Comparison of ENCODE assay signal across 28 mouse cellular contexts in genomic region chr12:13939494-13939893, GRCm38 (mm10).
DNase-seq lines count a peak whose midpoint lies in the region; ATAC-seq lines count a peak whose summit lies in the region.
"Had no signal": no experiment of that assay in that cellular context is flagged by ENCODE, and none has a peak within 500 bp of the region (broad histone marks: within the 10 kb centered on the region; RNA-seq: fewer than 3 reads in every experiment).

No protein-coding gene starts in this region.

- WGBS in neural tube, embryonic 15.5 days, result 94% methylated on average over 4 of the region's 4 CpGs
- 95% methylated on average over 4 of the region's 4 CpGs for WGBS in forebrain, embryonic 10.5 days

- no peak overlapping the region for H3K4me3 ChIP-seq in neural tube, embryonic 15.5 days (replicated peaks)
- H3K4me3 ChIP-seq in forebrain, embryonic 10.5 days, result no peak overlapping the region
- H3K4me3 ChIP-seq: embryonic facial prominence, embryonic 12.5 days; forebrain, embryonic 13.5 days; gastrocnemius, adult 2 months; limb, embryonic 12.5 days; midbrain, embryonic 12.5 days; stomach, embryonic 15.5 days had no signal

- H3K36me3 ChIP-seq in neural tube, embryonic 15.5 days, result no peaks in the 10 kb centered on the region
- H3K36me3 ChIP-seq in forebrain, embryonic 10.5 days (replicated peaks), result no peaks in the 10 kb centered on the region
- H3K36me3 ChIP-seq: embryonic facial prominence, embryonic 12.5 days; limb, embryonic 12.5 days; midbrain, embryonic 12.5 days; stomach, embryonic 15.5 days had no signal

- H3K4me2 ChIP-seq in neural tube, embryonic 15.5 days, result no peak overlapping the region
- H3K4me2 ChIP-seq: embryonic facial prominence, embryonic 12.5 days; forebrain, embryonic 13.5 days; heart, embryonic 11.5 days; limb, embryonic 12.5 days; liver, embryonic 11.5 days; midbrain, embryonic 12.5 days; stomach, embryonic 15.5 days had no signal

- no peaks in the 10 kb centered on the region for H3K4me1 ChIP-seq in neural tube, embryonic 15.5 days
- H3K4me1 ChIP-seq in forebrain, embryonic 10.5 days, result no peaks in the 10 kb centered on the region
- H3K4me1 ChIP-seq: embryonic facial prominence, embryonic 12.5 days; forebrain, embryonic 13.5 days; limb, embryonic 12.5 days; midbrain, embryonic 12.5 days; stomach, embryonic 15.5 days had no signal

- H3K27ac ChIP-seq in neural tube, embryonic 15.5 days (replicated peaks), result no peak overlapping the region
- no peak overlapping the region for H3K27ac ChIP-seq in forebrain, embryonic 10.5 days
- H3K27ac ChIP-seq: embryonic facial prominence, embryonic 12.5 days; forebrain, embryonic 13.5 days; gastrocnemius, adult 2 months; limb, embryonic 12.5 days; midbrain, embryonic 12.5 days; stomach, embryonic 15.5 days had no signal

- H3K27me3 ChIP-seq in neural tube, embryonic 15.5 days (replicated peaks), result no peaks in the 10 kb centered on the region
- no peaks in the 10 kb centered on the region for H3K27me3 ChIP-seq in forebrain, embryonic 10.5 days (ENCODE audit: poor library complexity, severe bottlenecking)
- H3K27me3 ChIP-seq: embryonic facial prominence, embryonic 12.5 days; forebrain, embryonic 13.5 days; limb, embryonic 12.5 days; midbrain, embryonic 12.5 days; stomach, embryonic 15.5 days had no signal

- no peaks in the 10 kb centered on the region for H3K9me3 ChIP-seq in neural tube, embryonic 15.5 days (replicated peaks)
- H3K9me3 ChIP-seq in forebrain, embryonic 10.5 days, result no peaks in the 10 kb centered on the region
- H3K9me3 ChIP-seq: embryonic facial prominence, embryonic 12.5 days; forebrain, embryonic 13.5 days; limb, embryonic 12.5 days; midbrain, embryonic 12.5 days; stomach, embryonic 15.5 days had no signal

- peak; percentile 62 for DNase-seq in left cerebral cortex, adult 11 months (ENCODE audit: low spot score)
- no peak for DNase-seq in left cerebral cortex, postnatal 4 days
- peak; percentile 12 to 21 for DNase-seq in frontal cortex, postnatal 14 days (ENCODE audit: low spot score in 2 of 2)
- DNase-seq in left cerebral cortex, postnatal 14 days (ENCODE audit: low spot score in 2 of 2), result peak; percentile 7 to 16
- peak; percentile 54 to 87 for DNase-seq in right cerebral cortex, postnatal 36 days (ENCODE audit: low spot score in 2 of 2)
- DNase-seq in forebrain, embryonic 10.5 days (ENCODE audit: extremely low spot score, low spot score), result no peak
- no peak for DNase-seq in gastrocnemius, postnatal 4 days (ENCODE audit: low spot score in 2 of 2)
- DNase-seq: adrenal gland, postnatal 14 days; cerebellum, adult 11-12 months; cerebellum, postnatal 10 days; gastrocnemius, adult 2 months; kidney, adult 9 months; kidney, postnatal 25 days; liver, postnatal 0 days; lung, postnatal 10 days; thymus, adult 18-20 months; thymus, postnatal 36 days had no signal

- H3K9ac ChIP-seq in neural tube, embryonic 15.5 days (replicated peaks), result no peak overlapping the region
- H3K9ac ChIP-seq: embryonic facial prominence, embryonic 12.5 days; forebrain, embryonic 13.5 days; limb, embryonic 12.5 days; liver, postnatal 0 days; midbrain, embryonic 12.5 days; stomach, embryonic 15.5 days had no signal

- no peak for ATAC-seq in neural tube, embryonic 15.5 days (ENCODE audit: low FRiP score)
- ATAC-seq: CD4-positive, CD25-positive, alpha-beta regulatory T cell, adult 4 months; forebrain, embryonic 13.5 days; hindbrain, embryonic 16.5 days; intestine, embryonic 16.5 days; liver, postnatal 0 days had no signal

- intact Hi-C loops in left cerebral cortex, postnatal 4 days (cut with DNase I), result no loop called here
- intact Hi-C loops in left cerebral cortex, postnatal 14 days (cut with DNase I), result no loop called here

Comparison
In these comparisons a context has a peak if more than half of its experiments do, and no peak if none do; other contexts are left out.
1. DNase-seq: peak in left cerebral cortex, adult 11 months (single experiment), frontal cortex, postnatal 14 days (2 of 2), left cerebral cortex, postnatal 14 days (2 of 2) and right cerebral cortex, postnatal 36 days (2 of 2); none in left cerebral cortex, postnatal 4 days (single experiment), forebrain, embryonic 10.5 days (single experiment) and gastrocnemius, postnatal 4 days (0 of 2).